Mouse (Mus musculus) heart, adult 18-20 months (tissue): ENCODE measurements around the gene Fkbp8. TPM values are rescaled to one million over a fixed set of nuclear protein-coding genes. Genes with fewer than 3 reads are reported as not detected.
A peak's percentile ranks its signal among the peaks of the same experiment; 100 is the strongest.

Experiments used
- DNase-seq, 2 experiments: peaks; one replicate each; pipeline ENCODE4 v3.0.0; 2021 to 2022; ENCODE audit warnings: mixed read lengths in 1 of 2
- total RNA-seq, 2 experiments: library from RNA; stranded (reverse); gene quantifications; 2 replicates each; pipeline ENCODE4 v1.2.3; 2021

The Fkbp8 gene
- total RNA-seq, 2 experiments from 2014 or later: 120 to 129 TPM

DNA sequence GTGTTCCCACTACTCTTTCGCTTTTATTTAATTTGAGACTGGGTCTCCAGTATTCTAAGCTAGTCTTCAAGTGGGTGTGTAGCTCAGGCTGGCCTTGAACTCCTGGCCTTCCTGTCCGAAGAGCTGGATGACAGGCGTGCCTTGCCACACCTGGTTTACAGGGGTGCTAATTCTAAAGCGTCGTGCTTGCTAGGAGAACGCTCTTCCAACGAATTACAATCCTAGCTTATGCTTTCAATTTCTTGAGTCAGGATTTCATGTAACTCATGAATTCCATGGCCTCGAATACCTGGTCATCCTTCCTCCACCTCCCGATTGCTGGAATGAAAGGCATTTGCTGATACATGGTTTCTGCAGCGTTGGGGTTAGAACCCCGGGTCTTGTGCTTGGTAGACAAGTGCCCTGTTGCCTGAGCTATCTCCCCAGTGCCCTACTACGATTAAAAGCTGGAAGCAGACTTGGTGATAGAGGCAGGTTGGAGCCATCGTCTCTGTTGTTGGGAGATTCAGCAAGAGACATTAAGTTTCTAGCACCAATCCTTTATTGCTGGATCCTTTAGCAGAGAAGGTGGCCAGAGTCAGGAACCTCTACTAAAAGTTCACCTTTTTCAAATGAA, 766 bp downstream of the Fkbp8 start:
- no peak for DNase-seq

DNA sequence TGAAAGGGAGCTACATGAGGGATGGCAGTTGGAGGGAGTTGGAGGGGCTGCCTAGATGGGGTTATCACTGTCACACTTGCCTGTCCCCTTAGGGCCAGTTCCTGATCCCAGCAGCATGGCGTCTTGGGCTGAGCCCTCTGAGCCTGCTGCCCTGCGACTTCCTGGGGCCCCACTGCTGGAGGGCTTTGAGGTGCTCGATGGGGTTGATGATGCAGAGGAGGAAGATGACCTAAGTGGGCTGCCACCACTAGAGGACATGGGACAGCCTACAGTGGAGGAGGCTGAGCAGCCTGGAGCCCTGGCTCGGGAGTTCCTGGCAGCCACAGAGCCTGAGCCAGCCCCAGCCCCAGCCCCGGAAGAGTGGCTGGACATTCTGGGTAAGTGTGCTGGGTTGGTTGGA, 1.8 kb downstream of the Fkbp8 start:
- DNase-seq: no peak

DNA sequence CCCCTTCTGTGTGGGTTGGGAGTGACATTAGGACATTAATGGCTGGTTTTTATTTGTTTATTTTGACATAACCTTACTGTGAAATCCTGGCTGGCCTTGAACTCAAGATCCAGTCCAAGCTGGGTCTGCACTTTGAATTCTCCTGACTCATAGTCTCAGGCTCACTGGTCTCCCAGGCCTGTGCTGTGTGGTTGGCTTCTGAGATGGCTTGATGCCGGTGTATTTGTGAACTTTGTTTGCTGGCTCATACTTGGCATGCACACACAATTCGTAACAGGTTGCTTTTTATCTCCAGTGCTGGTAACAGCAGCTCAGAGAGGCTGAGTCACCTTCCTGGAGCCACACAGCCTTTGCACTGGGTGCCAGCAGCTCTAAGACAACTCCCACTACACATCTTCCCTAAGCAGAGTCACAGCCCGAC, 2.2 kb downstream of the Fkbp8 start:
- no peak for DNase-seq

DNA sequence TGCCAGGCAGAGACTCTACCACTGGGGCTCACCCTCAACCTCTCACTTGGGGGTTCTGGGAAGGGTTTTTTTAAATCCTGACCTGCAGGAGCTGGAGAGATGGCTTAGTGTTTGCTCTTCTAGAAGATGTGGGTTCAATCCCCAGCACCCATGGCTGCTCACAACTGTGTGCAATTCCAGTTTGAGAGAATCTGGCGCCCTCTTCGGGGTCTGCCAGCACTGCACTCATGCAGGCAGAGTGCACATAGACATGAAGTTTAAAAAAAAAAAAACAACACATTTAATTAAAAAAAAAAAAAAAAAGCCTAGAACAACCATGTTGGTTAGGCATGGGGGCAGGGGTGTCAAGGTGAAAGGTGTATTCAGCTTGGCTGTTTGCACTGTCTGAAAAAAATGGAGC, 2.8 kb downstream of the Fkbp8 start:
- no peak for DNase-seq

DNA sequence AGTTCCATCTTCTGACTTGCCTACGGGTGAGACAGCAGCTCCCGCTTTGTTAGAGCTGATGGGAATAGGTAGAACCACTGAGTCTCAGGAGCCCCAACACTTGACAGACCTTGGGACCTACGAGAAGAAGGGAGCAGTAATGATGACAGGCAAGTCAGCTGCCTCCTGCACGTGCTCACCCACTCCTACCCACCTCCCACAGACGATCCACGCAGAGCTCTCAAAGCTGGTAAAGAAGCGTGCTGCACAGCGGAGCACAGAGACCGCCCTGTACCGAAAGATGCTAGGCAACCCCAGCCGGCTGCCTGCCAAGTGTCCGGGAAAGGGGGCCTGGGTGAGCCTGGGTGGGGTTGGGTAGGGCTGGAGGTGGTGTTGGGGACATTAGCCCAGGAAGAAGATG, 6.8 kb downstream of the Fkbp8 start:
- DNase-seq: no peak

DNA sequence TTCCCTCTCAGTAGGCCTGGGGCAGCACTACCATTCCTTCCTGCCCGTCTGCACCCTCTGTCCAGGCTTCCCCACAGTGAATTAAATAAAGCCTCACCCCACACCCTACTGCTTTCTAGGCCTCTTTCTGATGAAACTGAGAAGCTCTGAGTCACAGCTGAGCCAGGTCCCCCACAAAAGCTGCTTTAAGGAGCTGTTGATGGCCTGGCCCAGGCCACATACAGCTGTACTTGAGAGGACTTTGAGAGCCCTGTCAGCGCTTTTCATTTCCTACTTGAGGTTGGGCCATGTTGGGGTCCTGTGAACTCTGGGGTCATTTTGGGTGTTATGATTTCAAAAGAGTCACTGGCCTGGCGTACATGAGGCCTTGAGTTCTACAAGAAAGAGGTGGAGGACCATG, 7.7 kb downstream of the Fkbp8 start:
- DNase-seq: no peak

DNA sequence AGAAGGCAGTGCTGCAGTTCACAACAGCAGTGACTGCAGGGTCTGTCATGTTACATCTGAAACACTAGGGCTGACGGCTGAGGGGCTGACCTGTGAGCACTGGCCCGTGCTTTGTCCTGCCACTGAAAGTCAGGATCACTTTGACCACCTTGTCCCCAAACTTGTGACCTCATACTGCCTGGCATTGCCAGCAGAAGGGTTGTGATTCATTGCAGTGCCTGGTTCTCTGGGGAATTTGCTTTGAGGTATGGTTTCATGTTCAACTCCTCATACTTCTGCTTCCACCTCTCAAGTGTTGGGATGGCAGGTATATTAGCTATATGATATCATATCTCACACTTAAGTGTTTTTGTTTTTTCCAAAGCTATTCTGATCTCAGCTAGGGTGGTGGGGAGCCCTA, 8.2 kb downstream of the Fkbp8 start:
- DNase-seq: no peak

DNA sequence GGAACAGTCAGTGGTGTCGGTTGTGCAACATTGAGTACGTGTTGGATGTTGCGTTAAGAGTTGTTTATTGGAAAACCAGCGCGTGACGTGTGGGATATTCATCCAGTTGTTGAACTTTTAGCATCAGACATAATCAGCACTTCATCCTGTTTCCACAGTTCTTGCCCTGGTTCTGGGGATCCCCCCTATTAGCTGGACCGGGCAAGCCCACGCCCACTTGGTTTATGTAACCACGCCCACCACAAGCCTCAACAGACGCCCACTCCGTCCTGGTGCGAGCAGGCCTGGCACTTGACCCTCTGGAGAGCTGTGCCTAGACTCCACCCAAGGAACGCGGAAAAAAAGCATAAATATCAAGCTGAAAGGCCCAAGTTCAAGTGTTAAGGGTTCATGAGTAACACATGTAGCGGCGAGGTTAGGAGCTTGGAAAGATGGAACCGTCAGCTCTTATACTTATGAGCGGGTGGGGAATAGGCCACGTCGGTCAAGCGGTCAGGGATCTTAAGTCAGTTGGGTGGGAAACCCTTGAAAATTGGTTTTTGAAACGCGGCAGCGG, 10.6 kb downstream of the Fkbp8 start:
- DNase-seq: peak; percentile 80 to 87

DNA sequence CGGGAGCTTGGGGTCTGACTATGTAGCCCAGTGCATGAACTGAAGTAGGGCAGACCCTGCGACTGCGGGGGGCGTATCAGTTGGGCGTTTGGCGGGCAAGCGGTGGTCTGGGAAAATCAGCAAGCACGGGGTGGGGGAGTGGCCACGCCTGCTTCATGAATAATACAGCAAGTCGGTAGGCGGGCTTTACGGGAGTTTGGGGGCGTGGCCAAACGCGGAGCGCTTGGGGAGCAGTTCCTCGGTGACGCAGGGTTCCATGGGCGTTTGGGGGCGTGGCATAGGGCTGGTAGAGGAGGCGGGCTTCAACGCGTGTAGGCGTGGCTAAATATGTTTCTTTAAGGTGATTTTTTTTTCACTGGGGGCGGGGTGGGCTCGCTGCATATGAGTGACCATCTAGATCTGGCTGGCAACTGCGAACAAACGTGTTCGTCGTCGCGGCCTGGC, 11.1 kb downstream of the Fkbp8 start:
- DNase-seq: peak; percentile 98 to 100

DNA sequence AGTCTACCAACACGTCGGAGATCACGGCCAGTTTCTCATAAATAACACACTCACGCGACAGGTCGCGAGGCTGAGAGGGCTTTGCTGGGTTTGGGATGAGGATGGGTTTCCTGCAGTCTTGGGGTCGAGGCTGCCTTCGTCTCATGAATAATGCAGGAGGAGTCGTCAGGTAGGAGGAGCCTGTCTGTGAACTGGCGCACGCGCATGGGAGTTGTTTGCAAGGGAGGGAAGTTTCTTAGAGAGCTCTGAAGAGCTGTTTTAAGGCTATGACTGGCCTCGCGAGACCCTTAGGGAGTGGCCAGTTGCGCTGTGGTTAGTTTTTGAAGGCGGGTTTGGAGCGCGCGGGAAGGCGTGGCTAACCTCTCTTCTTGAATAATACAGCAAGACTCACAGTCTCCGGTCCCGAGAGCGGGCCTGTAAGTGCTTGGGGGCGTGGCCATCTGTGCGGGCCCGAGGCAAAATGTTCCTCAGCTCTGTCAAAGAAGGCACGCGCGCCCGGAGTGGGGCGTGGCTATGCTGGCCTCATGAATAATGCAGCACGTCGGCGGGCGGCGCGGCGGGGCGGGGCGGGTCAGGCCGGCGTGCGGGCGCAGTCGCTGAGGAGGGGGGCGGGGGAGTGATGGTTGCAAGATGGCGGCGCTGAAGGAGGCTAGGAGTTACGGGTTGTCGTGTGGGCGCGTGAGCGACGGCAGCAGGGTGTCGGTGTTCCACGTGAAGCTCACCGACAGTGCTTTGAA, 11.7 kb downstream of the Fkbp8 start, which contains the start of gene Ell:
Ell (plus strand) TSS at position 381 of the 737 bp plus-strand sequence.
- DNase-seq: peak; percentile 99

DNA sequence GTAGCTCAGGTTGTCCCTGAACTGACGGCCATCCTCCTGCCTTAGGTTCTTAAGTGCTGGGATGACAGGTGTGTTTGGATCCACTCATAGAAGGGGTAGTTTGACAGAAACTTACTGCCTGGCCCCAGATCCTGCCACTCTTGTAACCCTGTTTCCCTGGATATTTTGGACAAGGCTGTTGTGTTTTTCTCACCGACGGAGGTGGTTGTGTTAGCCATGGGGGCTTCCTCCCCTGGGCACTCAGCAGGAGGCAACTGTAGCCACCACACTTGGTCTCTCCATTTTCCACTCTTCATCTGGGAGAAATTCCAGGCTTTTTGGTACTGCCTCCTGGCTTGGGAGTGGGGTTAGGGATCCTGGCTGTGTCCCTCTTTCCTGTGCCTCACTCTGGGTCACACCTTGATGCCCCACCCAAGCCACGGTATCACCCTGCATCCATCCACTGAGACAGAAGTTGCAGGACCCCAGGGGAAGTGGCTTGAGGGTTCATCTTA, 12.5 kb downstream of the Fkbp8 start:
- no peak for DNase-seq

DNA sequence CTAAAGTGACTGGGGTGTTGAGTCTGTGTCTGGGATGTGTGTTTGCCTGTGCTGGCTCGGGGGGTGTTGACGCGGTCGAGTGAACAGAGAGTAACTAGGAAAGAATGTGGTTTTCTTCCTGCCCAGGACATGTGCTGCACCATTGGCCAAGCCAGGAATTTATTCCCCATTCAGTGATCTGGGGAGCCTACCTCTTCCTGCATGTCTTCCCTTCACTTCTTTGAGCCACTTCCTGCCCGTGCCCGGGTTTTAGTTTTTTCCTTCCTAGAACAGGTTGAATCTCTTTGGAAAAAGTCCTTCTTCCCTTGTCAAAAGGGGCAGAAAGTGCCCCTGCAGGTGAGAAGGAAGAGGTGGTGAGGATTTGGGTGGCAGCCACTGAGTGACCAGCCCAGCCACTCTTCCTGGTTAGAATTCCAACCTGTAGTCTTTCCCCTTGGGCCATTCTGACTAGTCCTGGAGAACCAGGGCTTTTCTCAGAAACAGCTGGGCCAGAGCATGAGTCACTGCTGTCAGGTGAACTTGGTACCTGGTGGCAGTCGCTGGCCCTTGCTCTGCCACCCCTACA, 13.1 kb downstream of the Fkbp8 start:
- peak in 1 of 2 experiments; percentile 47 for DNase-seq

DNA sequence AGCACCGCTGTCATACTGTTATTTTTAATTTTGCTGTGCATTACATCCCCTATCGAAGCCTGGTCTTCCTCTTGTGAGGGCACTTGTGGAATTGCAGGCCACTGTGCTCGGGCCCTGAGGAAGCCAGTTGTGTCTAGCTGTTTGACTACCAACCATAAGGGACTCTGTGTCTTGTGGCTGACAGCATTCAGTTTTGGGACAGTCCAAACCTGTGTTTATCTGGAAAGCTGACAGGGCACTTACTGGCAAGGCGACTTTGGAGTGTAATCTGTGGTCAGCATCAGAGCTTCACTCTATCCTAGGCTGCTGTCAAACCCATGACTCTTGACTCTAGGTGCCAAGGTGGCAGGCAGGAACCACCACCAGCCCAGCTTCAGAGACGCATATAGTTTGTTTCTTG, 13.6 kb downstream of the Fkbp8 start:
- no peak for DNase-seq

DNA sequence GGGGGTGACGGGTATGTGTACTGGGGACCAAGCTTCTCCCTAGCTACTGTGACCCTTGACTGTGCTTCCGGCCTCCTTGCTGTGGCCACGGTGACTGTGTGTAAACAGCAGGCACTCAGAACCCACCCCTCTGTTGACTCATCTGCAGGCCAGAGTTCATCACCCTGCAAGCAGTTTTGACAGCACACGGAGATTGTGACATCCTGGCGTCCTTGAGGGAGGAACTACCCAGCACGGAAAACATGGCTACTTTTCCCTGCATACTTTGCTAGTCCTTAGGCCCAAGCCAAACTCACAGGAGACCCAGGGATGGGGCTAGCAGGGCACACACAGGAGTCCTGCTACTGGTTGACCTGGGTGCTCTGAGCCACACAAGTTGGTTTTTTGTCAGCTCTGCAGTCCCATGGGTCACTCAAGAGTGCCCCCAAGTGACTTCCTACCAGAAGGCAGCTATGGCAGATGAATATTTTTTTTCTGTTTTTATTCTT, 16.7 kb downstream of the Fkbp8 start:
- peak; percentile 64 to 80 for DNase-seq

DNA sequence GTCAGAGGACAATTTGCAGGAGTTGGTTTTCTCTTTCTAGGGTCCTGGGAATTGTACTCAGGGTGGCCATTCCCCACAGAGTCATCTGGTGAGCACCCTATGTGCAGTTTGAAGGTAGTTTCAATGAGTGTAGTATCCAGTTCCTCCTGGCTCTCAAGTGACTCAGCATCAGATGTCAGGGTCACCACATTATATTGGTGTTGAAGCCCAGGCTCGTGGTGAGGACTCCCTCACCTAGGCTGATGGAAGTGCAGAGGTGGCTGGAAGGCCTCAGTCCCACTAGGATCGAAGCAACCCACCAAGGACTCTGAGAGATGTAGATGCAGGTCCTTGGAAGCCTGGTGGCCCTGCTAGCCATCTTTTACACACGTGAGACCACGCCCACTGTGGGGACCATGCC, 18.9 kb downstream of the Fkbp8 start:
- no peak for DNase-seq

DNA sequence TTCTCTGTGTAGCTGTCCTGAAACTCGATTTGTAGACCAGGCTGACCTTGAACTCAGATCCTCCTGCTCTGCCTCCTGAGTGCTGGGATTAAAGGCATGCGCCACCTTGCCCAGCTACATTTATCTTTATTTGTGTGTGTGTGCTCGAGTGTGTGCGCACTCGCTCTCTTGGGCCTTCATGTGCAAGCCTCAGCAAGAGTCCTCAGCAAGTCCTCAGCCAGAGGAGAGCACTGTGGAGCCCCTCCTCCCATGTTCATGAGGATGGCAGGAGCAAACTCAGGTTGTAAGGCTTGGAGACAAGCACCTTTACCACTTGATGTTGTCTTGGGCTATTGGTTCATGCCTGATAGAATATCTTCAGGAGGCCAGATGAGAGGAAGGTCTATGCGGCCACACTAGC, 20.2 kb downstream of the Fkbp8 start:
- no peak for DNase-seq

DNA sequence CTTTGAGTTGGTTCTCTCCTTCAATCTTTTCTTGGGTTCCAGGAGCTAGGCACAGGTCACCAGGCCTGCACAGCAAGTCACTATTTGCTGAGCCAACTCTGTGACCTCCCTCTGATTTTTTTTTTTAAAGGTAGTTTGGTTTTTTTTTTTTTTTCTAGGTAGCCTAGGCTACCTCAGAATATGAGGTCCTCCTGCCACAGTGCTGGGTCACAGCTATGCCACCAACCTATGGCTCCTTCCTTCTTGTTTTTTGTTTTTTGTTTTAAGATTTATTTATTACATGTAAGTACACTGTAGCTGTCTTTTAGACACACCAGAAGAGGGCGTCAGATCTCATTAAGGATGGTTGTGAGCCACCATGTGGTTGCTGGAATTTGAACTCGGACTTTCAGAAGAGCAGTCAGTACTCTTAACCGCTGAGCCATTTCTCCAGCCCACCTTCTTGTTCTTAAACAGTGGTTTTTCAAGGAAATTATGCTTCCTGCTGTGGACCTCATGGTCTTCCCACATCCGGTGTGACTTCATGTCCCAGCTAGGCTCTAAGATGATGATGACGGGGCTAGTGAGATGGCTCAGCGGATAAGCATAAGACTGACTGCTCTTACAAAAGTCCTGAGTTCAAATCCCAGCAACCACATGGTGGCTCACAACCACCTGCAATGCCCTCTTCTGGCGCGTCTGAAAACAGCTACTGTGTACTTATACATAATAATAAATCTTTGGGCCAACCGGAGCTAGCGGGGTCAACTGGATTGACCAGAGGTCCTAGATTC, 22.1 kb downstream of the Fkbp8 start:
- DNase-seq: no peak

DNA sequence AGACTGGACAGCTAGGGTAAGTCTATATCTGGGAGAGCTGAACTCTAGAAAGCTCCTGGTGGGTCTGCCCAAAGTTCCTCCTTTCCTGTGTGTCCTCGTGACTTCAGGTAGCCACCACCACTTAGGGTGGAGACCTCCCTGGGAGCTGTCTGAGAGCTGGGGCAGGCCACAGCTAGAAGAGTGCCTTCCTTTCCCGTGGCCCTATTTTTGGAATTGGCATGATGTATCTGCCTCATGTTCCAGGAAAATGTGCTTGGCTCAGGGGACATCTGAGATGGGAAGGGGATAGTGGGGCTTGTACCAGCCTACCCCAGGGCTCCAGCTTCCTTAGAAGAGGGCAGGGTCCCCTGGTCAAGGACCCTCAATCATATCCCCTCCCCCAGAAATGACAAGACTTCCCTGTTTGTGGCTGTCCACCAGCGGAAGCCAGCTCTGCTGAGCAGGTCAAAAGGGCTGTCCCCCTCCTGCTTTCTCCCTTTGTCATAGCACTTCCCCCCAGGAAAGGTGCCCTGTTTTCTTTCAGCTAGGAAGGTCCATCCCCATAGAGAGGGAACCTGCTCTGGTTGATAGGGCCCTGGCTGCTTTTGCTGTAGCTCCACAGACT, 24.1 kb downstream of the Fkbp8 start:
- peak; percentile 70 to 71 for DNase-seq

DNA sequence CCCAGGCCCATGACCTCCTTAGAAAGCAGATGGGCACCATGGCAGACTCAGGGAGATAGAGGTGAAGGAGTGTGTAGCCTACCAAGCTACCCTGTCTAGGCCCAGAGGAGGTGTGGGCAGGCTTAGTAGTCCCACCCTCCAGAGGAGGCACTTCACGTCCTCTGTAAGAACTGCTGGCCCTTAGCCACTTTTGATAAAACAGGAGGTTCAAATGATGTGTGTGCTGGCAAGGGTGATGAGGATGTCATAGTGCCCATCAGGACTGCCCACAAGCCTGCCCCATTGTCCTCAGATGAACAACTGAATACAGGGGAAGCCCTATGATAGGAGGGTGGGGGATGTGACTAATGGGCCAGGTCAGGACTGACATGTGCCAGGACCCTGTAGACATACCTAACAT, 25.3 kb downstream of the Fkbp8 start:
- DNase-seq: peak in 1 of 2 experiments; percentile 68

DNA sequence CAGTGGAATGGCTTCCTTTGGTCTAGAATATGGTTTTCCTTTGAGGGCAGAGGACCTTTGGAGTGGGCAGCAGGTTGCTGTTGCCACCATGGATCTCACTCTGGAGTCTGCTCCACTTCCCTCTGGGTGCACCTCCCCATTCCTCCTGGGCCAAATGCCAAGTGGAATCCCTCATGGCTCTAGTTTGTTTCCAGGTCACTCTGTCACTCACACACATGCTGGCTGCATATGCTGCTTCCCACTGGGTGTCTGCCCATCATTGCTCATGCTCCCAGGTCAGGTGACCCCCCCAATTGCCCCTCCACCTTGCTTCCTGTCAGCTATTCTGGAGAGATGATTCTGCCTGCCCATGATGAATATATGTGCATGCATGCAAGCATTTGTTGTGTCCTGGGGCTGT, 26.2 kb downstream of the Fkbp8 start:
- DNase-seq: peak; percentile 82 to 87

DNA sequence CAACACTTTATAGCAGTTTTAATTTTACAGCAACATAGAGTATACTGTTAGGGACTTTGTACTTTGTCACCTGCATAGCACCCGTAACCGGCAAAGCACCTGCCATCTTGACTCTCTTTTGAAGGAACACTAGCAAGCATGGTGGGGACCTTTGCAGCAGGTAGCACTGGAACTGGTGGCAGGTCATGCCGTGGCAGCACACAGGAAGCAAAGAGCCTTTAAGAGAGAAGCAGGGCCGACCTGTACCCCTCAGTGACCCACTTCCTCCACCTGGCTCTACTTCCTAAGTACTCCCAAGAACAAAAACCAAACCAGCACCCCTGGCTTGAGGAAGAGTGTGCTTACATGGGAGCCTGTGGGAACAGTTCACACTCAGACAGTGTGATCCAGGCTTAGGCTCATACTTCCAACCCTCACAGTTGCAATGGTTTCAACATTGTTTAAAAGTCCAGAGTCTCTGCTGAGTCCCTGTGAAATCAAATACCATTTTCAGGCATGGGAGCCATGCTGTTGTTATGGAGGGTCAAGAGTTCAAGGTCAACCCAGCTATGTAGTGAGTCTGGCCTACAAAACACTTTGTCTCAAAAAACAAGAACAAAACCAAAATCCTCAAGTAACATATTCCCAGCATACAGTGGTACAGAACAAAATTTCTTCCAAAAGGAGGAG, 27.7 kb downstream of the Fkbp8 start:
- no peak for DNase-seq
